Mouse (Mus musculus): ENCODE measurements at regions not wholly inside any gene's neighbourhood (a gene's known extent, or its start where the extent isn't known, plus 50 kb on each side); places are given as distances from the start of the nearest gene placed in this dataset.

GRCm38 (mm10) chr3:130863376-130863775, 133.2 kb upstream of the Rpl34 start:
- no peak overlapping the region for H3K4me3 ChIP-seq (ENCODE audit: insufficient read depth, low read depth, low read length)
- no peak overlapping the region for H3K27ac ChIP-seq (replicated peaks; ENCODE audit: low read depth, low read length)
- no peaks in the 10 kb centered on the region for H3K4me1 ChIP-seq (ENCODE audit: control insufficient read depth, insufficient read depth, insufficient read length, low read length)

DNA sequence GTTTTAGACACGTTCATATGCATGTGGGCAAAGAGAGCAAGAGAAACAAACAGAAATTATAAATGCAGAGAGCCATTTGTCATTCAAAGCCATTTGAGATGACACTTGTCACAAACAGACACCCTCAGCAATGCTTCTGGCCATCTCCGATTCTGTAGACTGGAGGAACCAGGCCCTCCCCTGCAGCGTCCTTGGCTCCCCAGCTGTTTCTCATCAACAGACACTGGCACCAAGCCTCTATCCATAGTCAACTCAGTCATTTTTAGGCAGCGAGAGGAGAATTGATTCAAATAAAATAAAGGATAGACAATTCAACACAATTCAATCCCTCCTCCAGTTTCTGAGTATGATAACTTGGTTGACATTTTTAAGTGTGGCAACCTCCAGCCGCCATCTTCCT, 130.1 kb upstream of the Rpl34 start:
- no peaks in the 10 kb centered on the region for H3K4me1 ChIP-seq (ENCODE audit: control insufficient read depth, insufficient read depth, insufficient read length, low read length)
- H3K4me3 ChIP-seq (ENCODE audit: insufficient read depth, low read depth, low read length) = no peak overlapping the region
- no peak overlapping the region for H3K27ac ChIP-seq (replicated peaks; ENCODE audit: low read depth, low read length)

- Histone ChIP-seq H3K4me3 (ENCODE audit: insufficient read depth, low read depth, low read length) (no peak overlapping the region), H3K4me1 (ENCODE audit: control insufficient read depth, insufficient read depth, insufficient read length, low read length) (no peaks in the 10 kb centered on the region), H3K27ac (replicated peaks; ENCODE audit: low read depth, low read length) (no peak overlapping the region)
Observed at GRCm38 (mm10) chr3:130853866-130854265, 123.7 kb upstream of the Rpl34 start.

GRCm38 (mm10) chr3:130850766-130851308, 120.6 kb upstream of the Rpl34 start:
- H3K4me3 ChIP-seq (ENCODE audit: insufficient read depth, low read depth, low read length) = no peak overlapping the region
- H3K27ac ChIP-seq (replicated peaks; ENCODE audit: low read depth, low read length) = no peak overlapping the region
- H3K4me1 ChIP-seq (ENCODE audit: control insufficient read depth, insufficient read depth, insufficient read length, low read length) = no peaks in the 10 kb centered on the region

- Histone ChIP-seq H3K4me1 (ENCODE audit: control insufficient read depth, insufficient read depth, insufficient read length, low read length) (no peaks in the 10 kb centered on the region), H3K27ac (replicated peaks; ENCODE audit: low read depth, low read length) (no peak overlapping the region), H3K4me3 (ENCODE audit: insufficient read depth, low read depth, low read length) (no peak overlapping the region)
Observed at GRCm38 (mm10) chr3:130841755-130842154, 111.6 kb upstream of the Rpl34 start.

- Histone ChIP-seq H3K27ac (replicated peaks; ENCODE audit: low read depth, low read length) (no peak overlapping the region), H3K4me3 (ENCODE audit: insufficient read depth, low read depth, low read length) (no peak overlapping the region), H3K4me1 (ENCODE audit: control insufficient read depth, insufficient read depth, insufficient read length, low read length) (no peaks in the 10 kb centered on the region)
Observed at GRCm38 (mm10) chr3:130839924-130840440, 109.8 kb upstream of the Rpl34 start.

- no peaks in the 10 kb centered on the region for H3K4me1 ChIP-seq (ENCODE audit: control insufficient read depth, insufficient read depth, insufficient read length, low read length)
- H3K4me3 ChIP-seq (ENCODE audit: insufficient read depth, low read depth, low read length) = no peak overlapping the region
- H3K27ac ChIP-seq (replicated peaks; ENCODE audit: low read depth, low read length) = no peak overlapping the region
Observed at GRCm38 (mm10) chr3:130838626-130839422, 108.6 kb upstream of the Rpl34 start.

GRCm38 (mm10) chr3:130833722-130834121, 103.5 kb upstream of the Rpl34 start:
- Histone ChIP-seq H3K4me1 (ENCODE audit: control insufficient read depth, insufficient read depth, insufficient read length, low read length) (no peaks in the 10 kb centered on the region), H3K4me3 (ENCODE audit: insufficient read depth, low read depth, low read length) (no peak overlapping the region), H3K27ac (replicated peaks; ENCODE audit: low read depth, low read length) (no peak overlapping the region)

DNA sequence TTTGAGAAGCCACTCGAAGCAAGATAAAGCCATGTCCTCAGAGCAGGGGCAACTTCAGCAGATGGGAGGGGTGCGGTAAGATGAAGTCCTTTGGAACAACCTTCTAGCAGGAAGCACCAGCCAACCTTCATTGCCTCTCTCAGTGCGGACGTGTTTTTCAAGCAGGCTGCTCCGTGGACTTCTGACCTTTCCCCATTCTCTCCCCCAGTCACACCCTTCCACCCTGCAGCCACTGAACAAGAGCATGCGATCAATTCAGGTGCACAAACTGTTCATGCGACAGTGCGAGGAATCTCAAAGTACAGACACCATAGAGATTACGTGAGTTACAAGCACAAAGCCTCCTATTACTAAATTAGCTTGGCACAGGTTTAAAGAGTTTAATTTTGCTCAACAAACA, 102.9 kb upstream of the Rpl34 start:
- Histone ChIP-seq H3K4me1 (ENCODE audit: control insufficient read depth, insufficient read depth, insufficient read length, low read length) (no peaks in the 10 kb centered on the region), H3K4me3 (ENCODE audit: insufficient read depth, low read depth, low read length) (no peak overlapping the region), H3K27ac (replicated peaks; ENCODE audit: low read depth, low read length) (no peak overlapping the region)

DNA sequence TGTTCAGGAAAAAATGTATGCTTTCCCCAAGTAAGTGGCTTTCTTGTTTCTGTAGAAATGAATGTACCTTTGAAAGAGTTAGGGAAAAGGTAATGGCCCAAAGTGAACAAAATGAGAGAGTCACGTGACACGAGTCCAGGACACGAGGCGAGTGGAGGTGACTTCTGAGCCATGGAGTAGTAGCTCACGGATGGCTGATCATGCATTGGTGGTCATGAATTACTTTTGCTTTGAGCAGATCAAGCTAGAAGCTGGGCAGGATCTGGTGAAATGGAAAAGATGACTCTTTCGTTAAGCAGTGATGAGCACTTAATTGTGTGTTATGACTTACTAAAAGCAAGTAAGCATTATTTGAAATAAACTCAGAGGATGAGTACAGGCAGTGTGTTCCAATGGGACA, 101.6 kb upstream of the Rpl34 start:
- no peak overlapping the region for H3K27ac ChIP-seq (replicated peaks; ENCODE audit: low read depth, low read length)
- H3K4me1 ChIP-seq (ENCODE audit: control insufficient read depth, insufficient read depth, insufficient read length, low read length) = no peaks in the 10 kb centered on the region
- no peak overlapping the region for H3K4me3 ChIP-seq (ENCODE audit: insufficient read depth, low read depth, low read length)

DNA sequence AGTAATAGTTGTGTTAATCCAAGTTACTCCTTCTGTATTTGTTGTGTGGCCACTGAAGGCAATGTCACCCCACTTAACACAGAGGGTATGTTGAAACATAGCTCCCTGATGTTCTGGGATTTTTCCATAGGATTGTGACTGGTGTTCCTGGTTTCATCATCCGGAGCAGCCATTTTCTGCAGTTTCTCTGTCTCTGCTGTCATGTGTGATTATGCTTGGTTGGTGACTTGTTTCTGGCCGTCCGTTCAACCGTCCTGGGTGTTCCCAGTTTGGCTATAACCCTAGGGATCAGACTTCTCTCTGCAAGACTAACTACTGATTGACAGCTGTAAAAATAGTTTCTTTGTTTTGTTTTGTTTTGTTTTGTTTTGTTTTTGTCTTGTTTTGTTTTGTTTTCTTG, 98.1 kb upstream of the Rpl34 start:
- Histone ChIP-seq H3K4me3 (ENCODE audit: insufficient read depth, low read depth, low read length) (no peak overlapping the region), H3K4me1 (ENCODE audit: control insufficient read depth, insufficient read depth, insufficient read length, low read length) (no peaks in the 10 kb centered on the region), H3K27ac (replicated peaks; ENCODE audit: low read depth, low read length) (no peak overlapping the region)

DNA sequence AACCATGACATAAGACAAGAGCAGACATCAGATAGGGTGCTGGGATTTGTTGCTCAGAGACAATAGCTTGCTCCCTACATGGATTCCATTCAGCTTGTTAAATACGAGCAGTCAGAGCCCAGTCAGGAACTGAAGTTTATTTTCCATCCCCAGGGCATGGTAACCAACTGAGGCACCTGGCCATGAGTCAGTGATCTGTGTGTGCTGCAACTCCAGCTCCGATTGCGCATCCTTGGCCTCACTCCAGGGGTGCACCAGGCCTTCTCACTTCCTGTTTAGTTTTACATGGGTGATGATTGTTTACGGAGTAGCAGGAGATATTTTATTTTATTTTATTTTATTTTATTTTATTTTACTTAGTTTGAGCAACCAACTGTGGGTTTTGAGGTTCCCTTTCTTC, 97.7 kb upstream of the Rpl34 start:
- no peaks in the 10 kb centered on the region for H3K4me1 ChIP-seq (ENCODE audit: control insufficient read depth, insufficient read depth, insufficient read length, low read length)
- no peak overlapping the region for H3K4me3 ChIP-seq (ENCODE audit: insufficient read depth, low read depth, low read length)

DNA sequence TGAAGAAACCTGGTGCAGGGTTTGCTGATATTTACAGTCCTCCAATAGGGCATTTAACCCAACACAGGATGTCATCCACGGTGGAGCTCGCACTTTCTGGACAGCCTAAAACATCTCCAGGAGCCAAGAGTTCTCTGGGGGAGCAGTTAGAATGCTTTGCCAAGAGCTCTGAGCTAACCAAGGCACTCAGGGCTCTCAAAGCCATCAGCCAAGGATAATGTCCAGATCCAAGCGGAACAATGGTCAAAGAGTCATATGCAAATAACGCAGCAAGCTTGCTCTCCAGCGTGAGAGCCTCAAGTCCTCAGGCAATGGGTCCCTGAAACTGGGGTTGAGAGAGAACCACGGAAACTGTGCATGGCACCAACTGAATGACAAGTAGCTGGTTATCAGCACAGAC, 96.8 kb upstream of the Rpl34 start:
- H3K4me3 ChIP-seq (ENCODE audit: insufficient read depth, low read depth, low read length) = no peak overlapping the region
- no peak overlapping the region for H3K27ac ChIP-seq (replicated peaks; ENCODE audit: low read depth, low read length)
- no peaks in the 10 kb centered on the region for H3K4me1 ChIP-seq (ENCODE audit: control insufficient read depth, insufficient read depth, insufficient read length, low read length)

More for the DNA sequence above, 97.7 kb upstream of the Rpl34 start:
- no peak overlapping the region for H3K27ac ChIP-seq (replicated peaks; ENCODE audit: low read depth, low read length)

GRCm38 (mm10) chr3:130819837-130820098, 89.6 kb upstream of the Rpl34 start:
- Histone ChIP-seq H3K4me3 (ENCODE audit: insufficient read depth, low read depth, low read length) (no peak overlapping the region), H3K4me1 (ENCODE audit: control insufficient read depth, insufficient read depth, insufficient read length, low read length) (no peaks in the 10 kb centered on the region), H3K27ac (replicated peaks; ENCODE audit: low read depth, low read length) (no peak overlapping the region)

DNA sequence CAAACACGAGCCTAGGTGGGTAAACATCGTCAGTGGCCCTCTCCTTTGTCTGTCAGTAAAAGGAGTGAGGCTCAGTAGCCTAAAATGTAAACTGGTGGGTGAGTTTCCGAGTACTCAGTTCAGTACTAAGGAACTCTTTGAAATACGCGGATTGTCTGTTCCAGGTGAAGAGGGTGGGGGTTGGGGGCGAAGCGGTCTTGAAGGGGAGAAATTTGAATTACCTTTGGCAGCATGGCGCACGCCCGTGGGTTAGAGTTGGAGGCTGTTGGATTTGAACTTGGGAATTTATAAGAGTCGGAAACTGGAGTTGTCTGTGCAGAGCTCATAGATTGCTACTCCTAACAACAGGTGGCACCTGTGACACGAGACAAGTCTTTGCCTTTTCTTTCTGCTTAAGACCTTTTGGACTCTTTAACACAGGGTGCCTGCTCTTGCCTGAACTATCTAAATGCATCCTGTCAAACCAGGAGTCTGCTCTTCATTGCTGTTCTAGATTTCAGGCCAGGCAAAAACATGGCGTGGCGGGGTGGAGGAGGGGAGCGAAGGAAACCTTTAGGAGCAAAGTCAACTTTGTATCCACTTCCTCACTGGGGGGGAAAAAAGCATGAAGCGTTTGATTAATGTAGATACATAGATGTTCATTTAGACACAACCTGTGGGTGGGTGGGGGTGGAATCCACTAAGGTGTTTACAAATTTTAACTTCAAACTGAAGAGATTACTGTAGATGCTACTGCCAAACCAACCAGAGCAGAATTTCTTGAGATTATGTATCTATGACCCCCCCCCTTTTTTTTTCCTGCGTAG, 89.0 kb upstream of the Rpl34 start:
- no peak overlapping the region for H3K4me3 ChIP-seq (ENCODE audit: insufficient read depth, low read depth, low read length)

More for the DNA sequence above, 89.0 kb upstream of the Rpl34 start:
- no peaks in the 10 kb centered on the region for H3K4me1 ChIP-seq (ENCODE audit: control insufficient read depth, insufficient read depth, insufficient read length, low read length)
- no peak overlapping the region for H3K27ac ChIP-seq (replicated peaks; ENCODE audit: low read depth, low read length)
